52 mouse cellular contexts compared by ENCODE assay signal in the genomic region with DNA sequence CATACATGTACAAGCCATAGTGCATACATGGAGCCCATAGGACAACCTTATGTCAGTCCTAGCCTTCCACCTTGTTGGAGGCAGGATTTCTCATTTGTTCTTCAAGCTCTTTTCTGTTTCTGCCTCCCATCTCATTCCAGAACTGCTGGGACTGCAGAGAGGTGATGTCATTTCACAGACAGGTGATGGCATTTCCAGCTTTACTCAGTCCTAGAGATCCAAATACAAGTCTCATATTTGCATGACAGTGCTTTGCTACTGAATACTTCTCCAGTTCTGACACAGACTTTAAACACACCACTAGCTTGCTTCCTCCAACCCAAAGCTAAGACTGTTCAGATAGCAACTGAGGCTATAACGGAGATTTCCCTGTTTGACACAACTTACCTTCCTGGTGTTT. TPM values are rescaled to one million over a fixed set of nuclear protein-coding genes. Genes with fewer than 3 reads are reported as not detected.
"Had no signal": no experiment of that assay in that cellular context is flagged by ENCODE, and none has a peak within 500 bp of the region (broad histone marks: within the 10 kb centered on the region; RNA-seq: fewer than 3 reads in every experiment).

No protein-coding gene starts in this region.

- H3K9ac ChIP-seq: heart, embryonic 12.5 days; heart, embryonic 13.5 days; heart, embryonic 15.5 days; hindbrain, embryonic 12.5 days; hindbrain, embryonic 13.5 days; hindbrain, embryonic 14.5 days; hindbrain, embryonic 15.5 days; intestine, embryonic 15.5 days; kidney, embryonic 15.5 days had no signal

- H3K4me3 ChIP-seq: heart, embryonic 12.5 days; heart, embryonic 13.5 days; heart, embryonic 15.5 days; hindbrain, embryonic 10.5 days; hindbrain, embryonic 12.5 days; hindbrain, embryonic 13.5 days; hindbrain, embryonic 15.5 days; intestine, embryonic 15.5 days; kidney, embryonic 15.5 days; layer of hippocampus, adult 2 months; left cerebral cortex, adult 2 months had no signal

- DNase-seq: heart, postnatal 10 days; heart, postnatal 14 days; heart, postnatal 36 days; heart, postnatal 4 days; kidney, adult 11 months; kidney, adult 18-20 months; kidney, adult 2 months; kidney, adult 8-10 months; kidney, adult 9 months; kidney, postnatal 10 days; kidney, postnatal 14 days; kidney, postnatal 25 days; kidney, postnatal 36 days; kidney, postnatal 4 days; layer of hippocampus, adult 9-11 months; layer of hippocampus, postnatal 36 days had no signal

- H3K27ac ChIP-seq: heart, embryonic 13.5 days; heart, embryonic 15.5 days; hindbrain, embryonic 10.5 days; hindbrain, embryonic 12.5 days; hindbrain, embryonic 13.5 days; hindbrain, embryonic 14.5 days; hindbrain, embryonic 15.5 days; hindbrain, postnatal 0 days; intestine, embryonic 15.5 days; kidney, embryonic 15.5 days; kidney, postnatal 0 days; layer of hippocampus, adult 2 months; left cerebral cortex, adult 2 months had no signal

- H3K27me3 ChIP-seq: intestine, embryonic 15.5 days had no signal

- H3K4me2 ChIP-seq: heart, embryonic 11.5 days; heart, embryonic 12.5 days; heart, embryonic 13.5 days; heart, embryonic 15.5 days; hindbrain, embryonic 12.5 days; hindbrain, embryonic 13.5 days; hindbrain, embryonic 14.5 days; hindbrain, embryonic 15.5 days; intestine, embryonic 15.5 days; kidney, embryonic 15.5 days had no signal

- H3K36me3 ChIP-seq: heart, embryonic 12.5 days; heart, embryonic 13.5 days; heart, embryonic 15.5 days; hindbrain, embryonic 10.5 days; hindbrain, embryonic 12.5 days; hindbrain, embryonic 13.5 days; hindbrain, embryonic 15.5 days; intestine, embryonic 15.5 days; kidney, embryonic 15.5 days had no signal

- H3K9me3 ChIP-seq: heart, embryonic 12.5 days; heart, embryonic 13.5 days; heart, embryonic 15.5 days; hindbrain, embryonic 10.5 days; hindbrain, embryonic 12.5 days; hindbrain, embryonic 13.5 days; hindbrain, embryonic 15.5 days; intestine, embryonic 15.5 days; kidney, embryonic 15.5 days had no signal

RNA-seq across cellular contexts. Expression of a gene that starts 4.9 kb away (rescaled TPM):
- total RNA-seq: heart, postnatal 10 days; heart, postnatal 14 days; heart, postnatal 25 days; heart, postnatal 36 days; heart, postnatal 4 days; hematopoietic stem cell, adult 5-6 weeks; hindbrain, postnatal 0 days; layer of hippocampus, adult 18-20 months; layer of hippocampus, adult 2 months; layer of hippocampus, adult 8-10 months; layer of hippocampus, postnatal 10 days; layer of hippocampus, postnatal 14 days; layer of hippocampus, postnatal 25 days; layer of hippocampus, postnatal 36 days; left cerebral cortex, adult 18-20 months; left cerebral cortex, adult 2 months; left cerebral cortex, adult 8-10 months had no signal
- polyA plus RNA-seq: heart, embryonic 11.5 days; heart, embryonic 12.5 days; heart, embryonic 13.5 days; heart, embryonic 14.5 days; heart, embryonic 15.5 days; heart, embryonic 16.5 days; heart, postnatal 0 days; hindbrain, embryonic 11.5 days; hindbrain, embryonic 12.5 days; hindbrain, embryonic 13.5 days; hindbrain, embryonic 14.5 days; intestine, embryonic 14.5 days; intestine, embryonic 15.5 days; intestine, embryonic 16.5 days; intestine, postnatal 0 days; kidney, adult 2 months; kidney, embryonic 14.5 days; kidney, embryonic 15.5 days; kidney, embryonic 16.5 days; kidney, postnatal 0 days; large intestine, adult 2 months had no signal

RNA-seq across cellular contexts. Expression of a gene that starts 11.8 kb away (rescaled TPM):
- total RNA-seq: hematopoietic stem cell, adult 5-6 weeks had no signal

RNA-seq across cellular contexts. Expression of a gene that starts 21.7 kb away (rescaled TPM):
- total RNA-seq: heart, postnatal 10 days; heart, postnatal 14 days; heart, postnatal 25 days; heart, postnatal 36 days; heart, postnatal 4 days; hematopoietic stem cell, adult 5-6 weeks; hindbrain, postnatal 0 days; layer of hippocampus, adult 18-20 months; layer of hippocampus, adult 2 months; layer of hippocampus, adult 8-10 months; layer of hippocampus, postnatal 10 days; layer of hippocampus, postnatal 14 days; layer of hippocampus, postnatal 25 days; layer of hippocampus, postnatal 36 days; left cerebral cortex, adult 18-20 months; left cerebral cortex, adult 2 months; left cerebral cortex, adult 8-10 months had no signal
- polyA plus RNA-seq: heart, embryonic 11.5 days; heart, embryonic 15.5 days; heart, embryonic 16.5 days; heart, postnatal 0 days; hindbrain, embryonic 10.5 days; hindbrain, embryonic 11.5 days; hindbrain, embryonic 12.5 days; hindbrain, embryonic 13.5 days; hindbrain, embryonic 14.5 days; hindbrain, embryonic 15.5 days; hindbrain, embryonic 16.5 days; inflammation-experienced regulatory T-cells, adult 6 months; kidney, adult 2 months had no signal

RNA-seq across cellular contexts. Expression of a gene that starts 29.2 kb away (rescaled TPM):
- total RNA-seq: heart, postnatal 10 days; heart, postnatal 14 days; heart, postnatal 25 days; heart, postnatal 36 days; heart, postnatal 4 days; hematopoietic stem cell, adult 5-6 weeks; hindbrain, postnatal 0 days; layer of hippocampus, adult 18-20 months; layer of hippocampus, adult 2 months; layer of hippocampus, adult 8-10 months; layer of hippocampus, postnatal 10 days; layer of hippocampus, postnatal 14 days; layer of hippocampus, postnatal 25 days; layer of hippocampus, postnatal 36 days; left cerebral cortex, adult 18-20 months; left cerebral cortex, adult 2 months; left cerebral cortex, adult 8-10 months had no signal
- polyA plus RNA-seq: heart, embryonic 11.5 days; heart, embryonic 12.5 days; heart, embryonic 13.5 days; heart, embryonic 14.5 days; heart, embryonic 15.5 days; heart, embryonic 16.5 days; heart, postnatal 0 days; hindbrain, embryonic 10.5 days; hindbrain, embryonic 11.5 days; hindbrain, embryonic 12.5 days; hindbrain, embryonic 13.5 days; hindbrain, embryonic 14.5 days; hindbrain, embryonic 15.5 days; hindbrain, embryonic 16.5 days; hindbrain, postnatal 0 days; inflammation-experienced regulatory T-cells, adult 6 months; intestine, embryonic 14.5 days; intestine, embryonic 15.5 days; intestine, embryonic 16.5 days; intestine, postnatal 0 days; kidney, adult 2 months; kidney, embryonic 16.5 days; kidney, postnatal 0 days; large intestine, adult 2 months had no signal
